Mouse (Mus musculus) thymus, postnatal 0 days (tissue): ENCODE measurements around the gene Mta2. TPM values are rescaled to one million over a fixed set of nuclear protein-coding genes. Genes with fewer than 3 reads are reported as not detected.
"Not testable (repeated sequence)": the region's sequence is repeated elsewhere in the genome, so short reads cannot be mapped to it uniquely, and the experiment has no call there.

Source experiments
- DNase-seq: peaks from one replicate; pipeline ENCODE4 v3.0.0-alpha.2; 2015; ENCODE audit warnings: low spot score
- polyA plus RNA-seq: library from polyadenylated mRNA; unstranded; fragments of >200 nt; fragmentation: Nextera tagmentation; extraction: Ambion mirVana; gene quantifications from 2 replicates; pipeline ENCODE4 v1.2.1, GENCODE M21; 2015

Gene Mta2
- polyA plus RNA-seq: 203 and 214 TPM in 2 replicates

DNA sequence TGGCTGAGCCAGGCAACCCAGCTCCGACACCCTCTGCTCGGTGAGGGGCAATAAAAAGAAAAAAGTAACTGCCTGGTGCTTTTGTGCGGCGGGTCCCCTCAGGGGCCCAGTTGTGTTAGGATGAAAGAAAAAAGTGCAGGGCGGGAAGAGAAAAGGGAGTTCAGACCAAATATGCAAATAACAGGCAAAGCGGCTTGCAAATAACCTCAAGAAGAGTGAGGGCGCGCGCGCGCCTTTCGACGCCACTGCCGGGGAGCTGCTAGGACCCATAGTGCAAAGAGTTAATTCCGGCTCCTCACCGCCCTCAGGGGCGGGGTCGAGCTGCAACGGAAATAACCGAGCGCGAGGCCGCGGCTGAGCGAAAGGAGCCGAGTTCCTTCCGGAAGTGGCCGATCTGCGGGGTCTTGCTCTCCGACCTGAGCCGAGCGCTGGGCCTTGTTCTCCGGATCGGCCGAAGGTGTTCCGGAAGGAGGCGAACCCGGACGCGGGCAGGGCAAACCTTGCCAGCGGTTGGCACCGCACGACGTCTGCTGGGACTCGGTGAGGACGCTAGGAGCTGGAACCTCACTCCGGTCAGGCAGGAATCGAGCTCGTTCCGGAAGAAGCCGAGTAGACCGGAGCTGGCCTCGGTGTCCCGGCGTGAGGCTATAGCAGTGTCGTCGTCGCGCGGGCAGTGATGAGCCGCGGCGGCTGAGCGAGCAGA lies at the start of gene Mta2:
Gene Mta2, plus strand, starts transcription at position 361 of the 703 bp plus-strand sequence.
- DNase-seq: peak; percentile 100

DNA sequence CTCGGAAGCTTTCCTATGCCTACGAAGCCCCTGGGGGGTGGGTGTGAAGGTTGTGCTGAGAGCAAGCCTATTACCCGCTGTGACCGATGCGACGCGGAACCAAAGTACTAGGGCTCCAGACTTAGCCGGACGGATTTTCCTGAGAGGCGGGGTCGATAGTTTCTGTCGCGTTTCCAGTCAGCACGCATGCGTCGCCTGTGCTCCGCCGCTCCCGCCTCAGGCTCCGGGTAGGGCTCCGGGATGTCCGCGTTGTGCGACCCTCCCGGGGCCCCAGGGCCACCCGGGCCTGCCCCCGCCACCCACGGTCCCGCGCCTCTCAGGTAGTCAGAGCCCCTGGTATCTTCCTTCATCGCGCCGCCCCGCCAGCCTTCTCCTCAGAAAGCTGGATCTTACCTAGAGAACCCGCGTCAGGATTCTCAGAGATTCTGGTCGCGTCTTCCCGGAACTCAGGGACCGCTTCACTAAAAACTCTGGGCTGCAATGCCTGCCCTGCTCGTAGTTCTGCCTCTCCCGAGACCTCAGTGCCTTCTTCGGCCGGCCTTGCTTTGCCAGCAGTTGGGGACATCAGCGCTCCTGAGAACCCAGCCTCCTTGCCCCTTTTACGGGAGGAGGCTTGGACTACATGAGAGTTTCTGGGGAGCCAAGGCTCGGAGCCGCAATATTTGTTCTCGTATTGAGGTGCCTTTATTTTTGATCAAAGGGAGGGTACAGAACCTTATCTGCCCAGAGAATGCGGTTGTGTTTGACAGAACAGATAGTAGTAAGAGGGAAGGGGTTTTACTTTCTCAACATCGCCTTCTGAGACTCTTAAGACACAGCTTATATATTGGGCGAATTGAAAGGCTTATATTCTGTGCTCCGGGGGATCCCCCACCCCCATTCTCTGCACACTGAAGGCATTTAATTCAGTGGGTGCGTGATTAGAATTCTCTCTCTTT lies 48.6 kb upstream of the Mta2 start, which contains the start of gene Ints5:
Gene Ints5, plus strand, starts transcription at position 177 of the 938 bp plus-strand sequence.
- DNase-seq: peak; percentile 85

DNA sequence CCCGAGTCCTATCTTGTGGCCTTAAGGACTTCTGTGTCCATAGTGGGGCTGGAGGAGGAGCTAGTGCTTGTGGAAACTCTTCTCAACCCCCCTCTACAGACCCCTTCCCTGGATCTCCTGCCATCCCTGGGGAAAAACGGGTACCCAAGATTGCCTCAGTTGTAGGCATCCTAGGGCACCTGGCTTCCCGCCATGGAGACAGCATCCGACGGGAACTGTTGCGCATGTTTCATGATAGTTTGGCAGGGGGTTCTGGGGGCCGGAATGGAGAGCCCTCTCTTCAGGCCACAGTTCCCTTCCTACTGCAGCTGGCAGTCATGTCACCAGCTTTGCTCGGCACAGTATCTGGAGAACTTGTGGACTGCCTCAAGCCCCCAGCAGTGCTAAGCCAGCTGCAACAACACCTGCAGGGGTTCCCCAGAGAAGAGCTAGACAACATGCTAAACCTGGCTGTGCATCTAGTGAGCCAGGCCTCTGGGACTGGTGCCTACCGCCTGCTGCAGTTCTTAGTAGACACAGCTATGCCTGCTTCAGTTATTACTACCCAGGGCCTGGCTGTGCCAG lies 46.2 kb upstream of the Mta2 start:
- DNase-seq: no peak

DNA sequence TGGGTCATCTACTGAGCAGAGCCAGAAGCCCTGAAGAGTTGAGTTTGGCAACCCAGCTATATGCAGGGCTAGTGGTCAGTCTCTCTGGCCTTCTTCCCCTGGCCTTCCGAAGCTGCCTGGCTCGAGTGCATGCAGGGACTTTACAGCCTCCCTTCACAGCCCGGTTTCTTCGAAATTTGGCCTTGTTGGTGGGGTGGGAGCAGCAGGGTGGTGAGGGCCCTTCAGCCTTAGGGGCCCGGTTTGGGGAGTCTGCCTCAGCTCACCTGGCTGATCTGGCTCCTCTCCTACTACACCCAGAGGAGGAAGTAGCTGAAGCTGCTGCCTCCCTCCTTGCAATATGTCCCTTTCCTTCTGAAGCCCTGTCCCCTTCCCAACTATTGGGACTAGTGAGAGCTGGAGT lies 45.4 kb upstream of the Mta2 start:
- DNase-seq: not testable (repeated sequence)

DNA sequence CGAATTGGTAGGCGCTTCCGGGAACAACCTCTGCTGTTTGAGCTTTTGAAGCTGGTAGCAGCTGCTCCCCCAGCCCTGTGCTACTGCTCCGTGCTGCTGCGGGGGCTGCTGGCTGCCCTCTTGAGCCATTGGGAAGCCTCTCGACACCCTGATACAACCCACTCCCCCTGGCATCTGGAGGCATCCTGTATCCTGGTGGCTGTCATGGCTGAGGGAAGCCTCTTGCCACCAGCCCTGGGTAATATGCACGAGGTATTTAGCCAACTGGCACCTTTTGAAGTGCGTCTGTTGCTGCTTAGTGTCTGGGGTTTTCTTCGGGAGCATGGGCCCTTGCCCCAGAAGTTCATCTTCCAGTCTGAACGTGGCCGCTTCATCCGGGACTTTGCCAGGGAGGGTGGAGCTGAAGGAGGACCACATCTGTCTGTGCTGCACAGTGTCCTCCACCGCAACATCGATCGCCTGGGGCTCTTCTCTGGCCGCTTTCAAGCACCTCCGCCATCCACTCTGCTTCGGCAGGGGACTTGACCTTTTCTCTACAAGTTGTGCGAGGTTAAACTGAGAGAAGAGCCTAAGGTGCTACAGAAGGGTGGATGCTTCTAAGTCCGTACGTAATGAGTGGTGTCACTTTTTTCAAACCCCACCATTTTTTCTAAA lies 44.3 kb upstream of the Mta2 start:
- DNase-seq: peak; percentile 9

DNA sequence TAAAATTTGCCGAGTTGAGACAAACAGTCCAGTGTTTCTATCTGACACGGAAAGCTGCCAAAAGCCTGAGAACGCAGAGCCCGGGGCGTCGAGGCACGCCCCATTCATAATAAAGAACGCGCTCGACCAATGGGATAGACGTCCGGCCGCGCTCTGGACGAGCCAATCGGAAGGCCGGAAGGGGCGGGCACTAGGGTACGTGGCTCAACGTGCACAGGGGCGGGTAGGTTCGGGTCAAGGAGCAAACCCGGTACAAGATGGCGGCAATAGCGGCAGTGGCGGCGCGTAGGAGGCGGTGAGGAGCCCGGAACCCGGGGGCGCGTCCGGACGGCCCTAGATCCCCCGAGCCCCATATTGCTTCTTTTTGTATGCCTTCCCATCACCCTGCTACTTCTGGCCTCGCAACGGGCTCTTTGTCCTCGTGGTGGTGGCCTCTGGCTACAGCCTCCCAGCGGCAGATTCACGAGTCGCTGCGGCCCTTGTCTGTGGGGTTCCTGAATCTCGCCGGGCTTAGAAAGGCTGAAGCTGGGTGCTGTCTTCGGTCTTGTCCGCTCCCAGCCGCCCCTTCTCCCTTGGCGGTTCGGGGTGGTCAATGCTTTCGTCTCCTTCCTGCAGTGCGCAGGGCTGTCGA lies 43.7 kb upstream of the Mta2 start, which contains the start of gene Ganab:
Gene Ganab, plus strand, starts transcription at position 207 of the 631 bp plus-strand sequence.
- peak; percentile 96 for DNase-seq

DNA sequence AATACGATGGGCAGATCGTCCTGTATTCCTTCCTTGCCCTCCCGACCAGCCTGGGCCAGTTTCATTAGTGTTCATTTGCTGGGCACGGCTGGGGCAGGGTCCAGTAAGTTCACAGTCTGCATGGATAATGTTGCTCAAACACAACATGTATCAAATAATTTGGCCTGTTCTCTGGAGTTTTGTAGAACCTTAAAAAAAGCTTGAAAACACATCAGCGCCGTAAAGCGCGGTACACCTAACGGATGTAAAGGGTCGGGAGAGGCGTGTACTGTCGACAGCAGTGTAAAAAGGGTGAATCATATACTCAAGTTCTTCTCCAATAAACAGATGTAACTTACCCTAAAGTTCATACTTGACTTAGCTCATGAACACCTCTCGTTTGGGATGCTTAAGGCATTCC lies 43.1 kb upstream of the Mta2 start:
- peak; percentile 27 for DNase-seq

DNA sequence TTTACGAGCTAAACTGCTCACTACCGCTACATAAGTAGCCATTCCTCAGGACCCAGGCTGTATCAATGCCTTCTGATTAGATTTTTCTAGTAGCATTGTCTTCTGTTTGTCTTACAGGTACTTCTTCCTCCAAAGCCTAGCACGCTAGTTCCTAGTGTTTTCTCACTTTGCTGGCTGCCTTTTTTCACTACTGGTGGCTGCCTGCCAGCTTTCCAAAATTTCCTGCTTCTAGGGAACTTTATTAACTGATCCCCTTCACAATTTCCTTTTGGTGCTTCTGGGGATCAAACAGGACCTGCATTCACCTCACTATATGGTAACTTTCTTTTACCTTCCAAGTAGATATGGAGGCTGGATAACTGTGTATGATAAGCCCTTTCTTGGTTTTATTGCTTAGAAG lies 42.6 kb upstream of the Mta2 start:
- no peak for DNase-seq

DNA sequence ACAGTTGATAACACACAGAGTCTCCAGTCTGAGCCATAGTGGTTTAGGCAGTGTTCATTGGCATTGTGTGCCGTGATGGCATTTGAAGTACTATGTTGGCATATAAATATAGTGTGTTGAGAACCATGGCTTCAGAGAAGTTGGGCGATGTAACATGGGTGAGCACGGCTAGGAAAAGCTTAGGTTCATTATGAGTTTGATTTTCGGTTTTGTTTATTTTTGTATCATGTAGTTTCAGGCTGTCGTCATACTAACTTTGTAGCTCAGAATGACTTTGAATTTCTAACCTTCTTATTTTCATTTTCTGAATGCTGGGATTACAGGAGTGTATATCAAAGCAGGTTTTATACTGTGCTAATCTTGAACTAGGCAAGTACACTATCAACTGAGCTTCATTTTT lies 38.3 kb upstream of the Mta2 start:
- no peak for DNase-seq

DNA sequence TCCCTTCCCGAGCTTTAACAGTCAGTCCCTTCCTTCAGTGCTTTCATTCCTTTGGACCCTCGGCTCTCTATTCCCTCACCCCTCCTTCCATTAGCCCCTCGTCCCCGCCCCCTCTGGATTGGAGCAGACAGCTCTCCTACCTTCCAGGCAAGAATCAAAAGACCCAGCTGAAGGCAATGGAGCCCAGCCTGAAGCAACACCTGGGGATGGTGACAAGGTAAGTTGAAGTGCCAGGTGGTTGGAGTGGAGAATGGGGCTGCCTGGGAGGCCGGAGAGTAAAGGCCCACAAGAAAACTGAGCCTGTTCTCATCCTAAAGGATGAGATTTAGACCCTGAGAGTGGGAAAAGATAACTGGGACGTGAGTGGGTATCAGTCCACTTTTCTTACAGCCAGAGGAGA lies 33.1 kb upstream of the Mta2 start:
- no peak for DNase-seq

DNA sequence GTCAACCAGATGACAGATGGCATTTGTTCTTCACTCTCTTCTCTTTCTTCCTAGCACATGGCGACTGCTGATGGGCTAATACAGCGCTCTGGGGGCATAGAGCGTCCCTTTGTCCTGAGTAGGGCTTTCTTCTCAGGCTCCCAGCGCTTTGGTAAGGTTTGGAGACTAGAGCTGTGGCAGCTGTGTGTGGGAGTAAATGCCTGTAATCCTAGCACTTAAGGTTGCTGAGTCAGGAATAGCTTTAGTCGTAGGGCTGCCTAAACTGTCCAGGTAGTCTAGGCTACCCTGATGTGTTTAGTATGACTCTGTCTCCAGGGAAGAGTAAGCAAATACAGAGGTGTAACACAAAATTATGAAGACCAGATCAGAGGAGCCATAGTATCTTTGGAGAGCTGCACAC lies 29.9 kb upstream of the Mta2 start:
- DNase-seq: no peak

DNA sequence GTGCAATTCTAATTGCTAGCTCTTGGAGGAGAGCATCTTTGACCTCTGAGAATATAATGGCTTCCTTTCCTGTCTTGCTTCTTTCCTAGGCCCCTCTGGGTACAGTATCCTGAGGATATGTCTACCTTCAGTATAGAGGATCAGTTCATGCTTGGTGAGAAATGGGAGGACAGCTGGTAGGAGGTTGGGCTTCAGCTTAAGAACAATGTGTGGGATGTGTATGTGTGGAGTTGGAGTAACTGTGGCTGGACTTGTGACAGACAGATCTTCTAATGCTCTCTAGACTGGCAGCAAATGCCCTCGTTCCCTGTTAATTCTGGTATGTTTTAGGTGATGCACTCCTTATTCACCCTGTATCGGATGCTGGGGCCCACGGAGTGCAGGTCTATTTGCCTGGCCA lies 27.5 kb upstream of the Mta2 start:
- DNase-seq: no peak

DNA sequence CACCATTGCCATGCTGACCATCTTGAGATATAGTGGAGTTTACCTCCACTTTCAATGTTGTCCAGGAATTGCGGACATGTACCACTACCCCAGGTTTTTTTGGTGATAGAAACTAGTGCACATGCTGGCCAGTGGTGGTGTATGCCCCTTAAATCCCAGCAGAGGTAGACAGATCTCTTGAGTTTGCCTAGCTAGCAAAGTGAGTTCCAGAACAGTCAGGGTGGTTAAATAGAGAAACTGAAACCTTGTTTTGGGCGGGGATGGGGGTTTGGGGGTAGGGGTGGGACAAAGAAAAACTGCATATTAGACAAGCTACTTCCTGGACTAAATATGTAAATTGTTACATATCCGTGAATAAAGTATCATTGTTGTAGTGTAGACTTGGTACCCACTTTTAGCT lies 22.7 kb upstream of the Mta2 start:
- no peak for DNase-seq

DNA sequence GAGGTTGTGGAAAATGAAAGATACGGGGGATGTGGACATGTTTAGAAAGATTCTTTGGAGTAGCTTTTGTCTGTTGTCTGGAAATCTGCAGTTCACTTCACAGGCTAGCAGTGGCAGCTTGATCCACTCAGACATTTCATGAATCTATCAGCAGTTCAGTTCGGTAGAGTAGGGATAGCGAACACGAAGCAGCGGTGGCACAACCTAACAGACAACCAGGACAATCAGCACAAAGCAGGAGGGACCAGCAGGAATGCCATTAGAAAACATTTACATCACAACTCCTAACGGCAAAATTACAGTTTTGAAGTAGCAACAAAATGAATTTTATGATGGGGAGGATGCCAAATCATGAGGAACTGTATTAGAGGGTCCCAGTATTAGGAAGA lies 22.0 kb upstream of the Mta2 start:
- DNase-seq: no peak

DNA sequence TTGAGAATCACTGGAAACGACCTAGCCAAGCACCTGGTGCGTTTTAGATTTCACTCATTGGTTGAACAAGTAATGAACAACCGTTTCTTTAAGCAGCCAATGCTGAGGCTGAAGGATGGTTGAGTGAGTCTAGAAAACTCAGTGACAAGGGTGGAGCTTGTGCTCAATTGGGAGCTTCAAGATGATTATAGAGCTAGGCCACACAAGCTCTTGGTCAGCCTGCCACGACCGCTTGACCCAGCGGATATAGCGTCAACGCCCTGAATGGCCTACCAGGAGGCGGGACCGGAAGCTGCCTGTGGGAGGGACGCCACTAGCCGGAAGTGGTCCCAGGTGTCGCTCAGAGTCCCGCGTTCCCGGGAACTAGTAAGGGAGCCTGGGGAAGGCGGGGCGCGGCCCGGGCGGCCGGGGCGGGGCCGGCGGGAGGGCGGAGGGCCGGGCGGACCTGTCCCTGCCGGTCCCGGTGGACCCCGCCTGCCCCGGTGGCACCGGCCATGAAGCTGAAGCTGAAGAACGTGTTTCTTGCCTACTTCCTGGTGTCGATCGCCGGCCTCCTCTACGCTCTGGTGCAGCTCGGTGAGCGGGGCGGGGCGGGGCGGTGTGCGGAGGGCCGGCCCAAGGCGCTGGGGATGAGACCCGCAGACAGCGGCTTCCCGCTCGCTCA lies 21.5 kb upstream of the Mta2 start, which contains the start of gene B3gat3:
Gene B3gat3, plus strand, starts transcription at position 302 of the 664 bp plus-strand sequence.
- DNase-seq: peak; percentile 77

DNA sequence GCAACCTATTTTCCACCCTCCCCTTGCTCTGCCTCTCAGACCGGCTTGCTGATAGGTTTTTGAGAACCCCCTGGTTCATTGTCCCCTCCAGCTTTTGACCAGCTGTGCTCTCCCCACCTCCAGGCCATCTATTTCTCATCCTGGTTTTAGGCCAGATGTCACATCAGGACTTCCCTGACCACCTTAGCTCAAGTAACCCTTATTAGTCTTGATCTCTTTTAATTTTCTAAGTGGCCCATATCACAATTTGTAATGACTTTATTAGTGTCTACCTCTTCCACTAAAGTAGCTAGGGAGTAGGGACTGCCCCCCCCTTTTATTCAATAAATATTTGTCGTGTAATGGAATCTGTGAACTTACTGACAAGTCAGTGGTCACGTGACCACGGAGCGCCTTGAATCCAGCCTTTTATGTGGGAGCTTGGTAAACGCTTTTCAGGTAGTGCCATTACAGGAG lies 20.8 kb upstream of the Mta2 start:
- peak; percentile 61 for DNase-seq

DNA sequence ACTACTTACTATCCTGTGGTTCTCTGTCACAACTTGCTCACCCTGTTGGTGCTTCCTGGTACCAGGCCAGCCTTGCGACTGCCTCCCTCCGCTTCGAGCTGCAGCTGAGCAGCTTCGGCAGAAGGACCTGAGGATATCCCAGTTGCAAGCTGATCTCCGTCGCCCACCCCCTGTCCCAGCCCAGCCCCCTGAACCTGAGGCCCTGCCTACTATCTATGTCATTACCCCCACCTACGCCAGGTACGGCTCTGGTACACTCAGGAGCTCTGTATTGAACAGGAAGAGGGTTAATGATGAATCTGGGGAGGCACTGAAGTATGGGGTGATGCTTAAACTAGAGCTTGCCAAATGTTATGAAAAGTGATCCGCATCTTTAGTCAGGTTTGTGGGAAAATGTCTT lies 19.9 kb upstream of the Mta2 start:
- DNase-seq: no peak

DNA sequence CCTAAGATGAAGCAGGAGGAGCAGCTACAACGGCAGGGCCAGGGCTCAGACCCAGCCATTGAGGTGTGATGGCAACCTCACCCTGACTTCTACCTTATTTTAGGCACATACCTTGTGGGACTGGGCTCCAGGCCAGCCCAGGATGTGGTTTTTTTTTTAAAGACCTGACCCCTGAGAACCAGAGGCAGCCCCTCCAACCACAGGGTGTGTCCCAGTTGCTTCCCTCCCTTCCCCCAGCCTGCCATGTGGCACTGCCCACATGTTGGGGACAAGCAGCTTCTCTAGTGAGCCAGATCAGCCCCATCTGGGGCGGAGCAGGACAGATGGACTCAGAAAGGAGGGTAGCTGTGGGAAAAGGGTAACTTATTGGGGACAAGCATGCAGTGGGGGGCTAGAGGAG lies 14.9 kb upstream of the Mta2 start:
- no peak for DNase-seq

DNA sequence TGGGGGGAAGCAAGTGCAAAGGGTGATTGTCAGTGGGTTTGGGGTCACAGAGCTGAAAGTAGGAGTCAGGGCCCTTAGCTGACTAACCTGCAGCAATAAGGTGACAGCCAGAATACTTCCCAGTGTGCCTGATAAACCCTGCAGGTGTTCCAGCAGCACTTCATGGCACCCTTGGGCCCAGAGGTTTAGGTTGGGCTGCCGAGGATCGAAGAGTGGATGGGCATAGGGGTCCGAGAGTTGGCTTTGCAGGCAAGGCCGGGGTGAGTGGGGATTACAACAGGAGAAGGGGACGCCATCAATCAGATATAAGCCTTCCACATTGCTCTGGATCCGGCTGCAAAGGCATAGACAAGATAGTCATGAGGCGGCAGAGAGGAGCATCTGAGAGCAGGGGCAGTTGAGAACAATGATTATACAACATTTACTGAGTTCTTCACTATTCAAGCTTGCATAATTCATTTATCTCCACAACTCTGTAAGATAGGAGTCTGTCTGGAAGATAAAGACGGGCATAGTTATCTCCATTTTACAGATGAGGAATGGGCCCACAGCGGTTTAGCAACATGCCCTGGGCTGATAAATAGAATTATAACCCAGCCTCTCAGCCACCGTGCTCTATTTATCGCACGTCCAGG lies 13.7 kb upstream of the Mta2 start:
- DNase-seq: no peak
